Mouse (Mus musculus) cerebellum, adult 18-20 months (tissue): ENCODE results near the gene Ppil3.
A peak's percentile ranks its signal among the peaks of the same experiment; 100 is the strongest.

Experiments used
- DNase-seq, 2 experiments: peaks; one replicate each; pipeline ENCODE4 v3.0.0; 2021

Gene Ppil3

DNA sequence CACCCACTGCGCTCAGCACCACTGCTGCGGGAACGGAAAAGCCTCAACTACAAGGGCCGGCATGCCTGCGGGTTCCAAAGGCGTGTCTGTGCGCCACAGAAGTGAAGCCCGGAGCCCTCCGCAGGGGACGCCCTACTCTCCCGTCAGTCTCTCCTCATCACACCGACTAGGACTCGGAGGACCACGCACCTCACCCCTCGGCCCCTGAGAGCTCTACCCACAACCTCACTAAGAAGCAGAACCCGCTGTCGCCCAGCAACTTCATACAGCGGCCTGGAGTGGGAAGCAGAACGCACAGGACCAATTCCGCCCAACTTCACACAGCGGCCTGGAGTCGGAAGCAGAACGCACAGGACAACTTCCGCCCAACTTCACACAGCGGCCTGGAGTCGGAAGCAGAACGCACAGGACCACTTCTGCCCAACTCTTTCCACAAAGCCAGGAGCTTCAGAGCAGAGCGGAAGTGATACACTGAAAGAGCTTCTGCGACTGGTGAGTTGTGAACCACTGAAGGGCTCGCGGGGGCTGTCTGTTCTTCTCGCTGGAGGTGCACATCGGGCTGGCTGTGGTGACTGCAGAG is at the start of gene Ppil3, which contains the start of gene Nif3l1:
TSS of gene Ppil3 (minus strand) at position 344 of the 580 bp plus-strand sequence.
TSS of gene Nif3l1 (plus strand) at position 9 of the 580 bp plus-strand sequence.
- DNase-seq = peak; percentile 74

GRCm38 (mm10) chr1:58482647-58483046 is 37.4 kb upstream of the Ppil3 start:
- DNase-seq = no peak

DNA sequence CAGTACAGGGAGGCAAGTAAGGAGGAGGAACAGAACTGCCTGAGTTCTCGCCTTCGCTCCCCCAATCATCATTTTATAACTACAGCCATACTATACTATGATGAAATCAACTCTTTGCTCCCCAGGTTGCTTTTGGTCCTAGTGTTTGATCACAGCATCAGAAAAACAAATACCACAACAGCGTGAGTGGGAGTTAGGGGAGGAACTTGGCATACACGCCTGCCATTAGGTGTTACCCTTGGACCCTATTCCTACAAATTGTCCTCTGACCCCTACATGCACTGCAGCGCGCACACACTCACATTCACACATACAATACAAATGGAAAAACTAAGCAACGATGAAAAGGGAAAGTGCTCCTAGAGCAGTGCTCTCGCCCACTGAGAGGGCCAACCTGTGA is 30.4 kb upstream of the Ppil3 start:
- DNase-seq = no peak

GRCm38 (mm10) chr1:58465561-58465960 is 20.3 kb upstream of the Ppil3 start:
- DNase-seq = peak; percentile 47 to 51

GRCm38 (mm10) chr1:58465042-58465441 is 19.8 kb upstream of the Ppil3 start:
- peak; percentile 58 to 68 for DNase-seq

DNA sequence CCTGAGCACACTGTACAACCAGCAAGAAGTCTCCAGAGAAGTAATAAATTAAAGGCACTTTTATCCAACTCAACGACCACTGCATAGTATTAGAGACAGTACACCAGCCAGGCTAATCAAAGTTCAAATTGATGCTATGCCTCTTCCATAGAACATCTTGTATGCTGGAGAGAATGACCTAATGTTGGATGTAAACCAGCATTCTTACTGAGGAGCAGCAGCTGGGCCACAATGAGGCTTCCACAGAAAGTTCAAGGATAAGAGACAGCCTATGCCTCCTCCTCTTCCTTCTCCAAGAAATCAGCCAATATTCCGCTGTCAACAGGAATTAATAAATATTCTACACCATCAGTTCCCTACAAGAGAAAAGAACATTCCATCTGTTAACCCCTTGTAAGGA is 18.6 kb upstream of the Ppil3 start:
- DNase-seq = no peak

DNA sequence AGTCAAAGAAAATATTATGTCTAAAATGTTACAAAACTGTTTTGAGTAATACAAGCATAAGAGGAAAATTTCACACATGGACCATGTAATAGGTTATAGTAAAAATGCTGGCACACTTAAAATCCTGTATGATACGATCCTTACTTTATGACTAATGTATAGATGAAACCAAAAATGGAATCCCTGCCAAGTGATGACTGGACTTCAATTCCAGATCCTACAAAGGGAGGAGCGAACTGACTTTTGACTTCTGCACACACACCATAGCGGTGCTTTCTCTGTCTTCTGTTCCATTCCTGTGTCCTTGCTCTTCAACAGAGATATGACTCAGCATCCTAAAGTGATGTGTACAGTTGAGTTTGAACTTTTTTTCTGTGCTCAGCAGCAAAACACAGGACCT is 15.3 kb upstream of the Ppil3 start:
- DNase-seq = no peak

DNA sequence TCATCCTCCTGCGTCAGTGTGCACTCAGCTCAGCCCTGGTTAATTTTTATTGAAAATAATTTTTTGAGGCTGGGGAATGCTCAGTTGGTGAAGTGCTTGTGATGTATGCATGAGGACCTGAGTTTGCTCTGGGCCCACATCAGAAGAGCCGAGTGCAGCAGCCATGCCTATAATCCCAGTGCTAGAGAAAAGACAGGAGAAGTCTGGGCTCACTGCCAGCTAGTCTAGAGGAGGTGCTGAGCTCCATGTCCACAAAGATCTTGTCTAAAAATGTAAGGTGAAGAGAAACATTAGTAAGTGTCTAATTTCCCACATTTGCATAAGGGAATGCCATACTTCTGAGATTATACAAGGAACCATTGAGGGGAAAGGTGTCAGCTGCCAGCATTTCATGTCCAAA is 13.6 kb upstream of the Ppil3 start:
- peak; percentile 34 to 43 for DNase-seq

GRCm38 (mm10) chr1:58458175-58458574 is 12.9 kb upstream of the Ppil3 start:
- DNase-seq = no peak

GRCm38 (mm10) chr1:58454316-58454715 is 9.0 kb upstream of the Ppil3 start:
- no peak for DNase-seq

- DNase-seq = no peak
Measured at GRCm38 (mm10) chr1:58448396-58448795, 3.1 kb upstream of the Ppil3 start.

DNA sequence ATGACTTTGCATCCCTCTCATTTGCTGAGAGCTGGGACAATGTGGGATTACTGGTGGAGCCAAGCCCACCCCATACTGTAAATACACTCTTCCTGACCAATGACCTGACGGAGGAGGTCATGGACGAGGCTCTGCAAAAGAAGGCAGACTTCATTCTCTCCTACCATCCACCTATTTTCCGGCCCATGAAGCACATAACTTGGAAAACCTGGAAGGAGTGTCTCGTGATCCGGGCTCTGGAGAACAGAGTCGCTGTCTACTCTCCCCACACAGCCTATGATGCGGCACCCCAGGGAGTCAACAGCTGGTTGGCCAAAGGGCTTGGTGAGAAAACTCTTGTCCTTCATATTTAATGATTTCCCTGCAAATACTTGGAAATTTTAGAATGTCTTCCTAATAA is 2.5 kb upstream of the Ppil3 start:
- no peak for DNase-seq

DNA sequence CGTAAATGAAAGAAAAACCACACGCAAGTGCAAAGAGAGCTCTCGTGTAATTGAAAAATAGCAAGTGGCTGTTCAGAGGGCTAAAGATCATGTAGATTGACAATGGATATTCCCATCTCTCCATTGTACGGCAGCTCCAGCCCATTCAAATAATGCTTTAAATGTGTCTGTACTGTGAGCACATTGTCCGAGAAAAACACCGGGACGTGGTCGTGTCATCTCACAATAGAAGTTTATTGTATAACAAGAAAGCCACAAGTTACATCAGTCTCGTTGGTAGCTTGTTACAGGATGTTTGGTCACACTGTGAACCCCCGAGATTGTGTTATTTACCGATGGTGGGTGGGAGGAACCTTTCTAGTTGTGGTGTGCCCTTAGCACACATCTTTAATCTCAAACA is 575 bp upstream of the Ppil3 start:
- no peak for DNase-seq

- no peak for DNase-seq
Measured at GRCm38 (mm10) chr1:58444691-58445090, 595 bp downstream of the Ppil3 start.

DNA sequence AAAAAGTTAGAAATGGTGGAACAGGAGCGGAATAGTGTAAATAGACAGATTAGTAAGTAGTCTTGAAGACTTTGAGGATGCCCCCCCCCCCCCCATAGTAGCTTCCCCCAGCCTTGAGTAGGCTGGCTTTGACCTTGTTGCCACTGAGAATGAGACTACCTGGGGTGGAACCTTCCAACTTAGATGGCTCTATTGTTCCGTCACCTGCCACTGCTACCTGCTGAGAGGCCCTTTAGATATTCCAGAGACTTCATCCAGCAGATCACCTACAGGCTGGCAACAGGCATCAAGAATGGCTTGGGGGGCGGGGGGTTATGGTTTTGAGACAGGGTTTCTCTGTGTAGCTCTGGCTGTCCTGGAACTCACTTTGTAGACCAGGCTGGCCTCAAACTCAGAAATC is 20.7 kb downstream of the Ppil3 start:
- DNase-seq = no peak

GRCm38 (mm10) chr1:58423371-58424248 is 21.7 kb downstream of the Ppil3 start, which contains the start of gene Clk1:
TSS of gene Clk1 (minus strand) at chr1:58424066.
- peak; percentile 96 to 99 for DNase-seq

GRCm38 (mm10) chr1:58422879-58423278 is 22.4 kb downstream of the Ppil3 start:
- DNase-seq = peak; percentile 20

DNA sequence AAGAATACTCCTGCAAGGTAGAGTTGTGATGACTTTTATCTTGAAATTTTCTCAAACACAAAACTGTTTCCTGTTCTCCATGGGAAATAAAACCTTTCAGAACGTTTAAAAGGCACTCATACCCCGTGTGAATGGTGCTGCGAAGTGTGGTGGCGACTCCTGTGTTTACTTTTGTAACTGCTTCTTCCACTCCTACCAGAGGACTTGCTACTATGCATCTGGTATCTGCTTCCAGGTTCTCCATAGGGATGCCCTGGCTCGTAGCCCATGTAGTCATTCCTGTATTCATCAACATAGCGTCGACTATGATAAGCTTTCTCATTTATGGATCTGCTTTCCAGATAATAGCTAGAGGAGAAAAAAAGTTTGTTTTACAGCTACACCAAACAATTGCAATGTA is 24.3 kb downstream of the Ppil3 start:
- DNase-seq = peak; percentile 68 to 79

GRCm38 (mm10) chr1:58420032-58420431 is 25.3 kb downstream of the Ppil3 start:
- DNase-seq = no peak

- DNase-seq = no peak
Measured at GRCm38 (mm10) chr1:58416048-58416447, 29.2 kb downstream of the Ppil3 start.

GRCm38 (mm10) chr1:58415442-58415841 is 29.8 kb downstream of the Ppil3 start:
- DNase-seq = no peak

DNA sequence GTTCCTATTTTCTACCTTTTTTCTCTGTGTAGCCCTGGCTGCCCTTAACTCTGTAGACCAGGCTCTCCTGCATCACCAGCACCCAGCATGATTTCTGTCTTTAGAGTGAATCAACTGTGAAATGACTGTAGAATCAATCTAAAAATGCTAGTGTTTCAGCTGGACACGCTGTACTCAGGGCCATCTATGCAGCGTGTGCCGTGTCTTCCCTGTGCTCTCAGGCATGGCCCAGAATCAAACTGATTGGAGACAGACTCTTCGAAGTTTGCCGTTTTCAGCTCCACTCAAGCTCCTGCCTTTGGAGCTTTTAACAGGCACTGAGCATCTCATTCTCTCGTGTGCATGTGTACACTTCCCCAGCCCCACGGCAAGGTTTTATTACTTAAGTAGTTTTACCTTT is 34.5 kb downstream of the Ppil3 start:
- no peak for DNase-seq

DNA sequence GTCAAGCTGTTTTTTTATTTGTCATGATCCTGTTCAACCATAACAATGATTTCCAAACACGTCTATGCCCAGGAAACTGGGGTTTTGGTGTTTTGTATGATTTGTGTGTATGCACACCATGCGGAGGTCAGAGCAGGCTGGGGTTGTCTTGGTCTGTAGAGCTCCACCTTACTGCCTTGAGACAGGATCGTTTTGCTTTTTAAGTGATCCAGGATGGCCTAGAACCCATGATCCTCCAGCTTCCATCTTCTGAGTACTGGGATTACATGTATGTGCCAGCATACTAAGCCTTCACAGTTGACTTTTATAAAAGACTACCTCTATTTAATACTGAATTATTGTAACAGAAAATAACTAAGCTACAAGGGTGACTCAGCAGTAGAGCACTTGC is 35.1 kb downstream of the Ppil3 start:
- DNase-seq = no peak

DNA sequence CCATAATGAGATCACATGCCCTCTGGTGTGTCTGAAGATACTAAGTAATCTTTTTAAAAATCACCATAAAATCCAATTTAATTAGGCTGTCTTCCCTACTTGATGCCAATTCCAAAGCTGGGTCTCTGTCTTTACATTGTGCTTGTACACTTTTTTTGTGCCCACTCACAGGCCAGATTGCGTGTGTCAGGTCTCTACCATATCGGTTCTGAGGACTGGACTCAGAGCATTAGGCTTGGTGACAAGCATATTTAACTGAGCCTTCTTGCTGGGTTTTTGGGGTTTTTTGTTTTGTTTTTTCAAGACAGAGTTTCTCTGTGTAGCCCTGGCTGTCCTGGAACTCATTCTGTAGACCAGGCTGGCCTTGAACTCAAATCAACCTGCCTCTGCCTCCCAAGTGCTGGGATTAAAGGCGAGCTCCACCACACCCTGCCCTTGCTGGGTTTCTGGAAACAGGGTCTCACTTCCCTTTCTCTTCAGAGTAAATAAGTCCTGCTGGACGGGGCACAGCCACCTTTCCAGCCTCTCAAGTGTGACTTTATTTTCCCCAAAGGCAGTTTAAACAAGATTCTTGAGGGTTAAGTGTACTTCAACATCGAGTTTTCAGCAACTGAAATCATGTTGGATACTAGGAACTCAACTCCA is 35.6 kb downstream of the Ppil3 start:
- DNase-seq = no peak
